Mouse (Mus musculus) MEL (cell line): ENCODE measurements around the gene Fam172a. TPM values are rescaled to one million over a fixed set of nuclear protein-coding genes. Genes with fewer than 3 reads are reported as not detected.

Source experiments
- DNase-seq: peaks from one replicate; pipeline ENCODE4 v3.0.0; 2011; ENCODE audit warnings: low read depth, low spot score
- H3K27ac ChIP-seq: 2 replicates; pipeline ENCODE4 v1.5.1; 2012; ENCODE audit warnings: low read depth, mild to moderate bottlenecking, control low read depth, low read length, moderate library complexity; ENCODE audit not compliant: control insufficient read depth
- H3K27me3 ChIP-seq, 2 experiments: fragments of 150-350 bp in 1 of 2; sonication (generic) in 1 of 2; 2 replicates each; pipeline ENCODE4 v1.6.1; 2012; ENCODE audit warnings: low read length in 2 of 2, mild to moderate bottlenecking in 2 of 2, improper control_type of control experiment in 1 of 2, moderate library complexity in 1 of 2; ENCODE audit not compliant: insufficient read depth in 2 of 2, control insufficient read depth in 1 of 2
- H3K36me3 ChIP-seq, 2 experiments: 2 replicates each; pipeline ENCODE4 v1.6.1; 2012 to 2014; ENCODE audit warnings: low read length in 2 of 2, improper control_type of control experiment in 1 of 2, inconsistent platforms in 1 of 2, mild to moderate bottlenecking in 1 of 2; ENCODE audit not compliant: insufficient read depth in 2 of 2, control insufficient read depth in 1 of 2
- H3K4me1 ChIP-seq, 2 experiments: fragments of 150-350 bp in 1 of 2; sonication (generic) in 1 of 2; 2 replicates each; pipeline ENCODE4 v1.6.1; 2012; ENCODE audit warnings: low read length in 2 of 2, improper control_type of control experiment in 1 of 2, mild to moderate bottlenecking in 1 of 2; ENCODE audit not compliant: insufficient read depth in 2 of 2, control insufficient read depth in 1 of 2
- H3K4me3 ChIP-seq, 2 experiments: fragments of 150-350 bp in 1 of 2; sonication (generic) in 1 of 2; 2 replicates each; pipeline ENCODE4 v1.5.1; 2012; ENCODE audit warnings: low read depth in 2 of 2, low read length in 2 of 2, mild to moderate bottlenecking in 2 of 2, moderate library complexity in 2 of 2, control low read depth in 1 of 2, improper control_type of control experiment in 1 of 2; ENCODE audit not compliant: control insufficient read depth in 1 of 2, insufficient read depth in 1 of 2
- H3K79me2 ChIP-seq: 2 replicates; pipeline ENCODE4 v1.6.1; 2012; ENCODE audit warnings: mild to moderate bottlenecking, low read length, moderate library complexity; ENCODE audit not compliant: control insufficient read depth, poor library complexity, insufficient read depth
- H3K9ac ChIP-seq: 2 replicates; pipeline ENCODE4 v1.6.1; 2012; ENCODE audit warnings: low read depth, mild to moderate bottlenecking, control low read depth, low read length, moderate library complexity; ENCODE audit not compliant: control insufficient read depth, poor library complexity, severe bottlenecking
- H3K9me3 ChIP-seq: fragments of 150-350 bp; sonication (generic); replicated peaks from 2 replicates; pipeline ENCODE4 v1.6.1; 2012; ENCODE audit warnings: mild to moderate bottlenecking, low read length, improper control_type of control experiment, moderate library complexity; ENCODE audit not compliant: insufficient read depth
- CHD1 ChIP-seq: IDR thresholded peaks from 2 replicates; pipeline ENCODE4 v1.6.1; 2012; ENCODE audit warnings: low read depth, mild to moderate bottlenecking, inconsistent platforms, low read length, improper control_type of control experiment
- EP300 ChIP-seq, 2 experiments: IDR thresholded peaks; 2 replicates each; pipeline ENCODE4 v1.6.1; 2011; ENCODE audit warnings: improper control_type of control experiment in 2 of 2, low read length in 2 of 2, low read depth in 1 of 2, mild to moderate bottlenecking in 1 of 2
- GABPA ChIP-seq: IDR thresholded peaks from 2 replicates; pipeline ENCODE4 v1.6.1; 2012; ENCODE audit warnings: low read depth, mild to moderate bottlenecking, inconsistent platforms, low read length, improper control_type of control experiment, moderate library complexity
- GATA1 ChIP-seq: IDR thresholded peaks from 2 replicates; pipeline ENCODE4 v1.6.1; 2011; ENCODE audit warnings: low read depth, low read length, improper control_type of control experiment
- MAZ ChIP-seq: IDR thresholded peaks from 2 replicates; pipeline ENCODE4 v1.6.1; 2012; ENCODE audit warnings: low read depth, mild to moderate bottlenecking, inconsistent platforms, low read length, improper control_type of control experiment
- NRF1 ChIP-seq: IDR thresholded peaks from 2 replicates; pipeline ENCODE4 v1.6.1; 2014; ENCODE audit warnings: low read depth, mild to moderate bottlenecking, inconsistent platforms, low read length, improper control_type of control experiment, moderate library complexity; ENCODE audit not compliant: poor library complexity, insufficient read depth, severe bottlenecking
- POLR2A ChIP-seq, 2 experiments: IDR thresholded peaks; 2 replicates each; pipeline ENCODE4 v1.6.1; 2011 to 2012; ENCODE audit warnings: low read length in 2 of 2, mild to moderate bottlenecking in 2 of 2, control low read depth in 1 of 2, improper control_type of control experiment in 1 of 2, low read depth in 1 of 2, moderate library complexity in 1 of 2; ENCODE audit not compliant: control insufficient read depth in 1 of 2, insufficient read depth in 1 of 2, poor library complexity in 1 of 2
- POLR2AphosphoS5 ChIP-seq: IDR thresholded peaks from 2 replicates; pipeline ENCODE4 v1.6.1; 2012; ENCODE audit warnings: low read depth, borderline replicate concordance, mild to moderate bottlenecking, inconsistent platforms, low read length, moderate library complexity, mixed read lengths
- RAD21 ChIP-seq: IDR thresholded peaks from 2 replicates; pipeline ENCODE4 v1.6.1; 2011; ENCODE audit warnings: mild to moderate bottlenecking, low read depth, low read length, improper control_type of control experiment
- SMC3 ChIP-seq: IDR thresholded peaks from 2 replicates; pipeline ENCODE4 v1.6.1; 2011; ENCODE audit warnings: low read depth, low read length, improper control_type of control experiment
- TAL1 ChIP-seq: IDR thresholded peaks from 2 replicates; pipeline ENCODE4 v1.6.1; 2012; ENCODE audit warnings: mild to moderate bottlenecking, inconsistent platforms, low read length, moderate library complexity, mixed read lengths
- TBP ChIP-seq: IDR thresholded peaks from 2 replicates; pipeline ENCODE4 v1.8.0; 2011; ENCODE audit warnings: low read depth, low read length, improper control_type of control experiment
- UBTF ChIP-seq: IDR thresholded peaks from 2 replicates; pipeline ENCODE4 v1.6.1; 2012; ENCODE audit warnings: low read depth, mild to moderate bottlenecking, inconsistent platforms, low read length, improper control_type of control experiment, moderate library complexity, borderline replicate concordance; ENCODE audit not compliant: insufficient read depth
- ZC3H11A ChIP-seq: IDR thresholded peaks from 2 replicates; pipeline ENCODE4 v1.6.1; 2012; ENCODE audit warnings: low read depth, mild to moderate bottlenecking, inconsistent platforms, low read length, improper control_type of control experiment
- ZKSCAN1 ChIP-seq: IDR thresholded peaks from 2 replicates; pipeline ENCODE4 v1.6.1; 2012; ENCODE audit warnings: low read depth, mild to moderate bottlenecking, inconsistent platforms, low read length, improper control_type of control experiment, moderate library complexity
- ZMIZ1 ChIP-seq: IDR thresholded peaks from 2 replicates; pipeline ENCODE4 v1.6.1; 2012; ENCODE audit warnings: low read depth, mild to moderate bottlenecking, inconsistent platforms, low read length, improper control_type of control experiment, moderate library complexity
- ZNF384 ChIP-seq: IDR thresholded peaks from 2 replicates; pipeline ENCODE4 v1.6.1; 2012; ENCODE audit warnings: low read depth, mild to moderate bottlenecking, inconsistent platforms, low read length, improper control_type of control experiment
- polyA plus RNA-seq, 2 experiments: library from polyadenylated mRNA; stranded (reverse) in 1 of 2; unstranded in 1 of 2; fragments of >175 nt in 1 of 2; fragments of >200 nt in 1 of 2; gene quantifications; 2 replicates each; pipeline versions ENCODE4 v1.2.1 to v1.2.4; 2012; ENCODE audit warnings: low replicate concordance in 2 of 2, low read depth in 1 of 2; ENCODE audit not compliant: insufficient read length in 2 of 2, insufficient read depth in 1 of 2, missing spikeins in 1 of 2
- total RNA-seq: library from RNA; depleted of rRNA; stranded (reverse); fragments of 300-350 nt; gene quantifications from 2 replicates; pipeline ENCODE4 v1.2.3, GENCODE M21; 2012

The Fam172a gene
- total and polyA plus RNA-seq, 3 experiments: 13.4 to 358 (median 19.6) TPM

DNA sequence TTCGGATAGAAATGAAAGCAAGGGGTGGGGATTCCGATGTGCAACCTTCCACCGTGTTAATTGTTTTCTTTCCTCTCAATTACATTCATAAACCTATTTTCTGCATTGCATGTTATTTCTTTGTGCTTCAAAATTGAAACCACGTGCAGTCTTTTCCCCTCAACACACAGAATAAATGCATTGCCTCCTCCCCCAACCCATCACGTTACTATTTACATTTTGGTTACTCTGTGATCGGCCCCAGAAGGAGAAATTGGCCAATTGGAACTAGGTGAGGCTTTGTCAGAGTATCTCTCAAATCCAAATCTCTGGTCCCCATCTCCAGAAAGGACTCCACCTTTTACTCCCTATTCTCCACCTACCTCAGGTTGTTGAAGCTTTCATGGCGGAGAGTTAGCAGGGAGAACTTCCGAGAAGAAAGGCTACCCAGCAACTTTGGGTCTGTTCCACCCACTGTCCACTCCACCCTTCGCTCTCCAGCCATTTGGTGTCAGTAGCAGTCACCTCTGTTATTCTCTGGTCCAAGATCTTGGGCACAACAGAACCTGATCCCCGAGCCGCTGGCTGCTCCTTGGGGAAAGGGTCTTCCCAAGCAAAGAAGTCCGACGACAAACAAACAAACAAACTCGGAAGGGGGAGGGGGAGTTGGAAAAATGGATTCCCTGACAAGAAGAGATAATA lies 483.1 kb downstream of the Fam172a start:
- Histone ChIP-seq H3K27me3 (no peaks in the 10 kb centered on the region), H3K9ac (no peak overlapping the region), H3K27ac (no peak overlapping the region), H3K36me3 (no peaks in the 10 kb centered on the region), H3K9me3 (no peaks in the 10 kb centered on the region), H3K4me3 (no peak overlapping the region), H3K79me2 (no peaks in the 10 kb centered on the region), H3K4me1 (no peaks in the 10 kb centered on the region)
- no peak for DNase-seq
- TF ChIP-seq MAZ: no peak
- TF ChIP-seq SMC3: no peak
- TF ChIP-seq TBP: no peak
- TF ChIP-seq RAD21: no peak
- no peak for TF ChIP-seq NRF1
- no peak for TF ChIP-seq GABPA
- no peak for TF ChIP-seq ZNF384
- TF ChIP-seq ZMIZ1: no peak
- no peak for TF ChIP-seq EP300 (IDR thresholded peaks at IDR 0.05; ENCODE audit: low read depth in 1 of 2, low read length in 2 of 2)
- no peak for TF ChIP-seq ZC3H11A
- no peak for TF ChIP-seq UBTF
- no peak for TF ChIP-seq CHD1
- no peak for TF ChIP-seq GATA1

DNA sequence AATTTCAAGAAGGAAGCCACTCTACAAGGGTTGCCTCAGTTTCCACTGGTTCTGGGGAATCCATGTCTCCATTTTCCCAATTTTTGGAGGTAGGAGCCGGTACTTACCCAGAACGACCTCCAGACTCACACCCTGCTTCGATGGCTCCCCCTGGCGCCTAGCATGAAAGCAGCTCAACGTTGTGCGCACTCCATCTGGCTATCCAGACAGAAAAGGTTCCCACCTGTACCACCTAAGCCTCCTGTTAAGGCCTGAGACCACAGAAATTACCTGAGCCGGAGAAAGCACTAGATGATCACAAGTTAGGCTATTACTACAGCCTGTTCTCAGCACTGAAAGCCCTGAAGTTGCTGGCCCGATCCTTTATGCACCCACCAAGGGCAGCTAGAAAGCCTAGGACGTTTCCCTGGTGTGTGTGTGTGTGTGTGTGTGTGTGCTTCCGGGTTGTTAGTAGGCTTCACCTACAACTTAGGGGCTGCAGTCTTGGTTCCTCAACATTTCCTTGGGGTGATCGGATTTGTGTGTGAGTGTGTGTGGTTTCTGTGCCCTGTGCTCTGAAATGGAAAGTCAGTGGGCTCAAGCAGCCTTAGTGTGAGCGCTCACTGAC lies 484.6 kb downstream of the Fam172a start:
- H3K9me3 ChIP-seq: no peaks in the 10 kb centered on the region
- H3K4me1 ChIP-seq: no peaks in the 10 kb centered on the region
- TF ChIP-seq POLR2AphosphoS5 (no peak), ZMIZ1 (no peak), ZNF384 (no peak), TAL1 (no peak), ZKSCAN1 (no peak), POLR2A (IDR thresholded peaks at IDR 0.05; ENCODE audit: control insufficient read depth in 1 of 2, insufficient read depth in 1 of 2, low read depth in 1 of 2, low read length in 2 of 2, poor library complexity in 1 of 2) (no peak)
- DNase-seq: no peak
- H3K27ac ChIP-seq: no peak overlapping the region
- H3K9ac ChIP-seq: no peak overlapping the region
- H3K36me3 ChIP-seq: no peaks in the 10 kb centered on the region
- H3K4me3 ChIP-seq: no peak overlapping the region
- H3K79me2 ChIP-seq: no peaks in the 10 kb centered on the region
- H3K27me3 ChIP-seq: no peaks in the 10 kb centered on the region
